Mouse (Mus musculus) R1 (cell line): Measurements from ENCODE around the gene H6pd.
A peak's percentile ranks its signal among the peaks of the same experiment; 100 is the strongest.

Experiments
- DNase-seq: peaks from one replicate; pipeline ENCODE4 v3.0.0-alpha.2; 2018; ENCODE audit warnings: low read depth, low spot score

The H6pd gene

GRCm38 (mm10) chr4:150023518-150023917 lies 14.7 kb upstream of the H6pd start:
- no peak for DNase-seq

- DNase-seq: no peak
These were observed 11.0 kb upstream of the H6pd start for GRCm38 (mm10) chr4:150019741-150020380.

GRCm38 (mm10) chr4:150015436-150015835 lies 6.6 kb upstream of the H6pd start:
- no peak for DNase-seq

- DNase-seq: no peak
These were observed 5.7 kb upstream of the H6pd start for GRCm38 (mm10) chr4:150014378-150015091.

GRCm38 (mm10) chr4:150013805-150014204 lies 5.0 kb upstream of the H6pd start:
- no peak for DNase-seq

- DNase-seq: no peak
These were observed 4.4 kb upstream of the H6pd start for GRCm38 (mm10) chr4:150013186-150013690.

GRCm38 (mm10) chr4:150012322-150012723 lies 3.5 kb upstream of the H6pd start:
- no peak for DNase-seq

GRCm38 (mm10) chr4:150011564-150012321 lies 2.9 kb upstream of the H6pd start:
- no peak for DNase-seq

GRCm38 (mm10) chr4:150010054-150010730 lies 1.4 kb upstream of the H6pd start:
- DNase-seq: no peak

GRCm38 (mm10) chr4:150009587-150009930 lies 736 bp upstream of the H6pd start:
- DNase-seq: no peak

GRCm38 (mm10) chr4:150008325-150008852 lies 434 bp downstream of the H6pd start:
- DNase-seq: peak; percentile 86

- no peak for DNase-seq
These were observed 1.4 kb downstream of the H6pd start for GRCm38 (mm10) chr4:150007444-150007843.

- DNase-seq: no peak
These were observed 1.8 kb downstream of the H6pd start for GRCm38 (mm10) chr4:150006991-150007390.

GRCm38 (mm10) chr4:150006122-150006854 lies 2.5 kb downstream of the H6pd start:
- peak; percentile 66 for DNase-seq

GRCm38 (mm10) chr4:150005231-150005630 lies 3.6 kb downstream of the H6pd start:
- no peak for DNase-seq

GRCm38 (mm10) chr4:150003641-150004040 lies 5.2 kb downstream of the H6pd start:
- DNase-seq: no peak

GRCm38 (mm10) chr4:150003021-150003580 lies 5.7 kb downstream of the H6pd start:
- no peak for DNase-seq

GRCm38 (mm10) chr4:150002021-150002528 lies 6.7 kb downstream of the H6pd start:
- DNase-seq: peak; percentile 84

- no peak for DNase-seq
These were observed 7.5 kb downstream of the H6pd start for GRCm38 (mm10) chr4:150001221-150001860.
